Mouse (Mus musculus) heart, postnatal 0 days (tissue): ENCODE results near the gene Bcat1.

Source experiments
- CTCF ChIP-seq: IDR thresholded peaks from 2 replicates; pipeline ENCODE4 v1.5.1; 2016; ENCODE audit warnings: antibody characterized with exemption, control low read depth, low read depth
- EP300 ChIP-seq: IDR thresholded peaks from 2 replicates; pipeline ENCODE4 v1.6.1; 2016; ENCODE audit warnings: antibody characterized with exemption, low read depth

DNA sequence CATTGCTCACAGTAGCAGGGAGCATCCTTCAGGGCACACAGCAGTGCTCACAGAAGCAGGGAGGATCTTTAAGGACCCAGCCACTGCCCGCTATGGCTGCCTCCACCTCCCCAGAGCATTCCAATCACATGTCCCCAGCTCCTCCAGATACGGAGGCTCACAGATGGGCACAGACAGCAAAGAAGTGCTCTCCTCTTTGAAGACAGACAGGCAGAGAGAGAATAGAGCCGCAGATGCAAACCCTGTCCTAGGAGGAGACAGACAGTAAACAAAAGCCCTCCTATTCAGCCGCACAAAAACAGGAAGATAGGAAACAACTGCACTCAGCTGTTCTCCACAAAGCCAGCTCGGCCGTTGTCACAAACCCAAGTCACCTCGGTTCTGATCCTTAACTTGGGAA, 35.3 kb downstream of the Bcat1 start:
- TF ChIP-seq EP300 (no peak), CTCF (no peak)
